Mouse (Mus musculus) hindbrain, embryonic 11.5 days (tissue): ENCODE data around the gene Klhl20. TPM values are rescaled to one million over a fixed set of nuclear protein-coding genes. Genes with fewer than 3 reads are reported as not detected.

Experiments
- ATAC-seq: fragments of 200-750 bp; cut with Nextera tagmentation; 2 replicates; pipeline ENCODE4 v1.8.0; 2017; ENCODE audit warnings: mild to moderate bottlenecking, moderate TSS enrichment, moderate library complexity; ENCODE audit not compliant: low FRiP score
- DNase-seq: peaks from one replicate; pipeline ENCODE4 v3.0.0-alpha.2; 2015; ENCODE audit warnings: low spot score
- H3K27ac ChIP-seq: fragments of 300-500 bp; sonication (generic); 2 replicates; pipeline ENCODE4 v1.5.1; 2014; ENCODE audit warnings: mild to moderate bottlenecking, low read depth, low read length
- H3K27me3 ChIP-seq: fragments of 300-500 bp; sonication (generic); 2 replicates; pipeline ENCODE4 v1.6.1; 2014; ENCODE audit warnings: mild to moderate bottlenecking, low read length, moderate library complexity, mixed read lengths; ENCODE audit not compliant: control insufficient read depth, insufficient read depth
- H3K36me3 ChIP-seq: fragments of 300-500 bp; sonication (generic); 2 replicates; pipeline ENCODE4 v1.6.1; 2014; ENCODE audit warnings: mild to moderate bottlenecking, low read length, moderate library complexity, mixed read lengths; ENCODE audit not compliant: control insufficient read depth, insufficient read depth
- H3K4me1 ChIP-seq: fragments of 300-500 bp; sonication (generic); replicated peaks from 2 replicates; pipeline ENCODE4 v1.6.1; 2014; ENCODE audit warnings: low read length, mixed read lengths; ENCODE audit not compliant: control insufficient read depth, insufficient read depth
- H3K4me2 ChIP-seq: fragments of 300-500 bp; sonication (generic); replicated peaks from 2 replicates; pipeline ENCODE4 v1.6.1; 2014; ENCODE audit warnings: mild to moderate bottlenecking, low read depth, low read length
- H3K4me3 ChIP-seq: fragments of 300-500 bp; sonication (generic); 2 replicates; pipeline ENCODE4 v1.5.1; 2014; ENCODE audit warnings: low read depth, low read length
- H3K9ac ChIP-seq: fragments of 300-500 bp; sonication (generic); 2 replicates; pipeline ENCODE4 v1.6.1; 2014; ENCODE audit warnings: low read depth, low read length
- H3K9me3 ChIP-seq: fragments of 300-500 bp; sonication (generic); 2 replicates; pipeline ENCODE4 v1.6.1; 2016; ENCODE audit warnings: low read length; ENCODE audit not compliant: control insufficient read depth
- WGBS: fragments of 180-500 bp; shearing (Covaris S2); extraction: QIAGEN DNeasy Blood & Tissue Kit; methylation state at CpG from one replicate; pipeline ENCODE4 v1.1.7; 2014; 5-methylcytosine and 5-hydroxymethylcytosine counted together
- polyA plus RNA-seq: library from polyadenylated mRNA; unstranded; fragments of >200 nt; fragmentation: Nextera tagmentation; extraction: Ambion mirVana; gene quantifications from 2 replicates; pipeline ENCODE4 v1.2.1, GENCODE M21; 2014

The Klhl20 gene
- polyA plus RNA-seq, 1 experiment from 2014 or later = 22.5 TPM

GRCm38 (mm10) chr1:161057164-161057563 lies 74.1 kb downstream of the Klhl20 start:
- Histone ChIP-seq H3K4me2 (no peak overlapping the region), H3K4me1 (no peaks in the 10 kb centered on the region), H3K9ac (no peak overlapping the region), H3K36me3 (no peaks in the 10 kb centered on the region), H3K9me3 (no peaks in the 10 kb centered on the region), H3K27ac (no peak overlapping the region), H3K4me3 (no peak overlapping the region), H3K27me3 (no peaks in the 10 kb centered on the region)
- no peak for DNase-seq
- ATAC-seq = no peak
- 92% methylated on average over 1 of the region's 1 CpGs for WGBS

- Histone ChIP-seq H3K36me3 (no peaks in the 10 kb centered on the region), H3K27ac (no peak overlapping the region), H3K9ac (no peak overlapping the region), H3K4me2 (no peak overlapping the region), H3K4me1 (no peaks in the 10 kb centered on the region), H3K4me3 (no peak overlapping the region), H3K9me3 (no peaks in the 10 kb centered on the region), H3K27me3 (no peaks in the 10 kb centered on the region)
- ATAC-seq = no peak
- no peak for DNase-seq
- WGBS = 92% methylated on average over 3 of the region's 3 CpGs
Observed at GRCm38 (mm10) chr1:161046972-161047371, 84.3 kb downstream of the Klhl20 start.

GRCm38 (mm10) chr1:161041261-161042020 lies 89.9 kb downstream of the Klhl20 start:
- DNase-seq (no peak), ATAC-seq (no peak)
- 89% methylated on average over 7 of the region's 7 CpGs for WGBS
- H3K4me2 ChIP-seq = no peak overlapping the region
- no peaks in the 10 kb centered on the region for H3K36me3 ChIP-seq
- no peaks in the 10 kb centered on the region for H3K4me1 ChIP-seq
- H3K27me3 ChIP-seq = no peaks in the 10 kb centered on the region
- H3K9me3 ChIP-seq = no peaks in the 10 kb centered on the region
- H3K9ac ChIP-seq = no peak overlapping the region
- H3K4me3 ChIP-seq = no peak overlapping the region
- H3K27ac ChIP-seq = no peak overlapping the region

- Histone ChIP-seq H3K9ac (no peak overlapping the region), H3K36me3 (no peaks in the 10 kb centered on the region), H3K27ac (no peak overlapping the region), H3K4me3 (no peak overlapping the region), H3K4me1 (no peaks in the 10 kb centered on the region), H3K9me3 (no peaks in the 10 kb centered on the region), H3K27me3 (no peaks in the 10 kb centered on the region), H3K4me2 (no peak overlapping the region)
- no peak for ATAC-seq
- DNase-seq = peak; percentile 5
Observed at GRCm38 (mm10) chr1:161040855-161041254, 90.5 kb downstream of the Klhl20 start.

- no peak overlapping the region for H3K4me2 ChIP-seq
- H3K4me3 ChIP-seq = no peak overlapping the region
- H3K27ac ChIP-seq = 0 out of 2 replicates have a peak overlapping the region, but pooled peaks have one; percentile 17
- no peaks in the 10 kb centered on the region for H3K27me3 ChIP-seq
- no peaks in the 10 kb centered on the region for H3K9me3 ChIP-seq
- DNase-seq (no peak), ATAC-seq (no peak)
- H3K4me1 ChIP-seq = no peaks in the 10 kb centered on the region
- H3K36me3 ChIP-seq = no peaks in the 10 kb centered on the region
- no peak overlapping the region for H3K9ac ChIP-seq
- WGBS = 73% methylated on average over 1 of the region's 1 CpGs
Observed at GRCm38 (mm10) chr1:161040426-161040770, 90.9 kb downstream of the Klhl20 start.

GRCm38 (mm10) chr1:161039741-161040425 lies 91.4 kb downstream of the Klhl20 start:
- peak; percentile 47 for DNase-seq
- no peak overlapping the region for H3K9ac ChIP-seq
- no peaks in the 10 kb centered on the region for H3K27me3 ChIP-seq
- ATAC-seq = peak; percentile 34
- WGBS = 8% methylated on average over 3 of the region's 3 CpGs
- H3K9me3 ChIP-seq = no peaks in the 10 kb centered on the region
- peak overlapping the region; percentile 18; the same call in 1 of the 2 replicates for H3K27ac ChIP-seq
- no peaks in the 10 kb centered on the region for H3K4me1 ChIP-seq
- no peak overlapping the region for H3K4me2 ChIP-seq
- H3K36me3 ChIP-seq = no peaks in the 10 kb centered on the region
- H3K4me3 ChIP-seq = no peak overlapping the region

GRCm38 (mm10) chr1:161038968-161039721 lies 92.2 kb downstream of the Klhl20 start:
- no peak overlapping the region for H3K4me3 ChIP-seq
- WGBS = 15% methylated on average over 3 of the region's 3 CpGs
- H3K27me3 ChIP-seq = no peaks in the 10 kb centered on the region
- no peaks in the 10 kb centered on the region for H3K4me1 ChIP-seq
- ATAC-seq (no peak), DNase-seq (peak; percentile 30)
- H3K36me3 ChIP-seq = no peaks in the 10 kb centered on the region
- no peak overlapping the region for H3K4me2 ChIP-seq
- H3K9ac ChIP-seq = no peak overlapping the region
- H3K9me3 ChIP-seq = no peaks in the 10 kb centered on the region
- H3K27ac ChIP-seq = no peak overlapping the region
